In genomic region chr13:93920080-93920785, GRCm38 (mm10) we compare ENCODE assay signal across 17 mouse cellular contexts.
A peak's percentile ranks its signal among the peaks of the same experiment; 100 is the strongest.
DNase-seq lines count a peak whose midpoint lies in the region; ATAC-seq and TF ChIP-seq lines count a peak whose summit lies in the region.
"Had no signal": no experiment of that assay in that cellular context is flagged by ENCODE, and none has a peak within 500 bp of the region (broad histone marks: within the 10 kb centered on the region; RNA-seq: fewer than 3 reads in every experiment).

No protein-coding gene starts in this region.

- no peak overlapping the region for H3K9ac ChIP-seq in heart, embryonic 15.5 days
- H3K9ac ChIP-seq in heart, adult 2 months (ENCODE audit: low read depth, low read length) = no peak overlapping the region
- no peak overlapping the region for H3K9ac ChIP-seq in kidney, embryonic 16.5 days (replicated peaks; ENCODE audit: low read length)
- no peak overlapping the region for H3K9ac ChIP-seq in midbrain, embryonic 11.5 days (ENCODE audit: low read length)
- no peak overlapping the region for H3K9ac ChIP-seq in midbrain, postnatal 0 days (replicated peaks; ENCODE audit: low read length, poor library complexity, severe bottlenecking)
- no peak overlapping the region for H3K9ac ChIP-seq in stomach, embryonic 16.5 days (ENCODE audit: low read length)
- H3K9ac ChIP-seq: hindbrain, embryonic 15.5 days; midbrain, embryonic 15.5 days; neural tube, embryonic 15.5 days had no signal

- H3K36me3 ChIP-seq in heart, embryonic 15.5 days = no peaks in the 10 kb centered on the region
- H3K36me3 ChIP-seq in heart, adult 2 months (ENCODE audit: control insufficient read depth, insufficient read depth, low read length) = no peaks in the 10 kb centered on the region
- H3K36me3 ChIP-seq in kidney, embryonic 16.5 days (ENCODE audit: insufficient read depth, low read length) = no peaks in the 10 kb centered on the region
- no peaks in the 10 kb centered on the region for H3K36me3 ChIP-seq in midbrain, embryonic 11.5 days (ENCODE audit: control insufficient read depth, insufficient read depth, low read length)
- no peaks in the 10 kb centered on the region for H3K36me3 ChIP-seq in midbrain, postnatal 0 days (ENCODE audit: insufficient read depth, low read length)
- H3K36me3 ChIP-seq in stomach, embryonic 16.5 days (ENCODE audit: control insufficient read depth, insufficient read depth, low read length) = no peaks in the 10 kb centered on the region
- H3K36me3 ChIP-seq: embryonic facial prominence, embryonic 10.5 days; hindbrain, embryonic 15.5 days; midbrain, embryonic 15.5 days; neural tube, embryonic 15.5 days had no signal

- TF ChIP-seq CTCF in heart, adult 2 months (IDR thresholded peaks at IDR 0.05) = no peak
- no peak for TF ChIP-seq CTCF in midbrain, postnatal 0 days (IDR thresholded peaks at IDR 0.05)

- intact Hi-C loops in heart, adult 2 months (cut with DNase I) = loop anchor here (5.0 kb wide), 2 partner anchors 63 to 88 kb away; no protein-coding TSS in a partner anchor

- H3K4me2 ChIP-seq in heart, embryonic 15.5 days = no peak overlapping the region
- H3K4me2 ChIP-seq in kidney, embryonic 16.5 days (replicated peaks; ENCODE audit: low read depth, low read length) = no peak overlapping the region
- H3K4me2 ChIP-seq in midbrain, embryonic 11.5 days = no peak overlapping the region
- no peak overlapping the region for H3K4me2 ChIP-seq in midbrain, postnatal 0 days (ENCODE audit: low read depth, low read length, poor library complexity, severe bottlenecking)
- no peak overlapping the region for H3K4me2 ChIP-seq in stomach, embryonic 16.5 days (ENCODE audit: low read depth, low read length)
- H3K4me2 ChIP-seq: hindbrain, embryonic 15.5 days; midbrain, embryonic 15.5 days; neural tube, embryonic 15.5 days had no signal

- peaks cover 23% of the 10 kb centered on the region; the same call in 1 of the 2 replicates for H3K4me1 ChIP-seq in heart, embryonic 15.5 days (replicated peaks)
- H3K4me1 ChIP-seq in heart, adult 2 months (ENCODE audit: control insufficient read depth, insufficient read depth, low read length) = peaks cover 6% of the 10 kb centered on the region
- H3K4me1 ChIP-seq in kidney, embryonic 16.5 days (ENCODE audit: insufficient read depth, low read length) = peaks cover 38% of the 10 kb centered on the region
- no peaks in the 10 kb centered on the region; the same call in 1 of the 2 replicates for H3K4me1 ChIP-seq in midbrain, embryonic 11.5 days (ENCODE audit: control insufficient read depth, insufficient read depth, low read length)
- H3K4me1 ChIP-seq in midbrain, postnatal 0 days (ENCODE audit: insufficient read depth, low read length) = 0 out of 2 replicates have a peak, but pooled peaks cover 4% of the 10 kb centered on the region
- H3K4me1 ChIP-seq in stomach, embryonic 16.5 days (ENCODE audit: control insufficient read depth, insufficient read depth, low read length) = peaks cover 19% of the 10 kb centered on the region

- H3K9me3 ChIP-seq in heart, embryonic 15.5 days (replicated peaks) = no peaks in the 10 kb centered on the region
- H3K9me3 ChIP-seq in kidney, embryonic 16.5 days (ENCODE audit: low read length) = no peaks in the 10 kb centered on the region
- no peaks in the 10 kb centered on the region for H3K9me3 ChIP-seq in midbrain, embryonic 11.5 days (ENCODE audit: control insufficient read depth, low read length)
- no peaks in the 10 kb centered on the region for H3K9me3 ChIP-seq in midbrain, postnatal 0 days (ENCODE audit: low read length)
- no peaks in the 10 kb centered on the region for H3K9me3 ChIP-seq in stomach, embryonic 16.5 days (replicated peaks; ENCODE audit: control insufficient read depth, low read length)
- H3K9me3 ChIP-seq: embryonic facial prominence, embryonic 10.5 days; hindbrain, embryonic 15.5 days; megakaryocyte, embryonic 14.5 days; midbrain, embryonic 15.5 days; neural tube, embryonic 15.5 days had no signal

- ATAC-seq in heart, embryonic 15.5 days (replicated peaks; ENCODE audit: insufficient number of reproducible peaks, insufficient read depth, low FRiP score, low read depth) = no peak
- ATAC-seq in kidney, embryonic 16.5 days (ENCODE audit: low FRiP score, low TSS enrichment) = peak; percentile 60; the same call in 1 of the 2 replicates
- no peak for ATAC-seq in midbrain, embryonic 11.5 days (ENCODE audit: low FRiP score)
- no peak for ATAC-seq in midbrain, postnatal 0 days (ENCODE audit: low FRiP score)
- peak; percentile 77 for ATAC-seq in stomach, embryonic 16.5 days (ENCODE audit: insufficient read depth, low FRiP score)
- ATAC-seq: midbrain, embryonic 15.5 days had no signal

- no peaks in the 10 kb centered on the region for H3K79me2 ChIP-seq in heart, adult 2 months (replicated peaks; ENCODE audit: control insufficient read depth, insufficient read depth, low read length)

- no peak for DNase-seq in heart, adult 2 months
- DNase-seq in kidney, adult 8-10 months = no peak
- peak; percentile 49 for DNase-seq in midbrain, embryonic 11.5 days (ENCODE audit: low spot score, missing footprints)
- DNase-seq in midbrain, postnatal 0 days (ENCODE audit: low spot score) = no peak
- DNase-seq in gastrocnemius, postnatal 25 days = no peak
- DNase-seq: cerebellum, adult 11-12 months; left cerebral cortex, postnatal 4 days; thymus, postnatal 14 days had no signal

- H3K4me3 ChIP-seq in heart, embryonic 15.5 days = no peak overlapping the region
- H3K4me3 ChIP-seq in heart, adult 2 months = no peak overlapping the region
- no peak overlapping the region for H3K4me3 ChIP-seq in kidney, embryonic 16.5 days (ENCODE audit: low read length)
- H3K4me3 ChIP-seq in midbrain, embryonic 11.5 days (ENCODE audit: low read depth, low read length) = no peak overlapping the region
- H3K4me3 ChIP-seq in midbrain, postnatal 0 days (ENCODE audit: low read depth, low read length) = no peak overlapping the region
- no peak overlapping the region for H3K4me3 ChIP-seq in stomach, embryonic 16.5 days (replicated peaks; ENCODE audit: low read length)
- H3K4me3 ChIP-seq: embryonic facial prominence, embryonic 10.5 days; gastrocnemius, adult 2 months; hindbrain, embryonic 15.5 days; megakaryocyte, embryonic 14.5 days; midbrain, embryonic 15.5 days; neural tube, embryonic 15.5 days had no signal

- no peak for TF ChIP-seq EP300 in heart, adult 2 months (IDR thresholded peaks at IDR 0.05; ENCODE audit: insufficient read depth, low read depth, low read length)

- 65% methylated on average over 8 of the region's 8 CpGs for WGBS in heart, embryonic 15.5 days
- 65% methylated on average over 8 of the region's 8 CpGs for WGBS in heart, adult 2 months
- WGBS in kidney, embryonic 16.5 days = 51% methylated on average over 8 of the region's 8 CpGs
- WGBS in midbrain, embryonic 11.5 days = 69% methylated on average over 8 of the region's 8 CpGs
- WGBS in midbrain, postnatal 0 days = 75% methylated on average over 8 of the region's 8 CpGs
- WGBS in stomach, embryonic 16.5 days = 49% methylated on average over 8 of the region's 8 CpGs

- no peaks in the 10 kb centered on the region for H3K27me3 ChIP-seq in heart, embryonic 15.5 days
- H3K27me3 ChIP-seq in heart, adult 2 months (ENCODE audit: control insufficient read depth, insufficient read depth, low read length) = no peaks in the 10 kb centered on the region
- no peaks in the 10 kb centered on the region for H3K27me3 ChIP-seq in kidney, embryonic 16.5 days (ENCODE audit: insufficient read depth, low read length)
- no peaks in the 10 kb centered on the region for H3K27me3 ChIP-seq in midbrain, embryonic 11.5 days (ENCODE audit: control insufficient read depth, insufficient read depth, low read length)
- no peaks in the 10 kb centered on the region for H3K27me3 ChIP-seq in midbrain, postnatal 0 days (ENCODE audit: insufficient read depth, low read length)
- no peaks in the 10 kb centered on the region for H3K27me3 ChIP-seq in stomach, embryonic 16.5 days (ENCODE audit: control insufficient read depth, insufficient read depth, low read length)
- H3K27me3 ChIP-seq: hindbrain, embryonic 15.5 days; midbrain, embryonic 15.5 days; neural tube, embryonic 15.5 days had no signal

- H3K27ac ChIP-seq in heart, embryonic 15.5 days = peak overlapping the region; percentile 10; the same call in 1 of the 2 replicates
- no peak overlapping the region; the same call in 1 of the 2 replicates for H3K27ac ChIP-seq in heart, adult 2 months
- H3K27ac ChIP-seq in kidney, embryonic 16.5 days (ENCODE audit: low read length) = peak overlapping the region; percentile 35
- H3K27ac ChIP-seq in midbrain, embryonic 11.5 days (ENCODE audit: low read depth, low read length) = no peak overlapping the region
- H3K27ac ChIP-seq in midbrain, postnatal 0 days (ENCODE audit: low read depth, low read length) = no peak overlapping the region
- H3K27ac ChIP-seq in stomach, embryonic 16.5 days (ENCODE audit: low read length) = peak overlapping the region; percentile 77
- H3K27ac ChIP-seq: embryonic facial prominence, embryonic 10.5 days; gastrocnemius, adult 2 months; hindbrain, embryonic 15.5 days; midbrain, embryonic 15.5 days; neural tube, embryonic 15.5 days had no signal

- TF ChIP-seq POLR2A in heart, adult 2 months (IDR thresholded peaks at IDR 0.05; ENCODE audit: insufficient read depth, low read depth, low read length) = no peak

Comparison
In these comparisons a context has a peak if more than half of its experiments do, and no peak if none do; other contexts are left out.
1. H3K27ac ChIP-seq: peak in heart, embryonic 15.5 days (single experiment), kidney, embryonic 16.5 days (single experiment) and stomach, embryonic 16.5 days (single experiment); none in heart, adult 2 months (single experiment), midbrain, embryonic 11.5 days (single experiment) and midbrain, postnatal 0 days (single experiment).
2. ATAC-seq: peak in kidney, embryonic 16.5 days (single experiment) and stomach, embryonic 16.5 days (single experiment); none in heart, embryonic 15.5 days (single experiment), midbrain, embryonic 11.5 days (single experiment) and midbrain, postnatal 0 days (single experiment).